Comparison of ENCODE assay signal across 8 mouse cellular contexts in genomic region chr15:83171712-83172481, GRCm38 (mm10). TPM values are rescaled to one million over a fixed set of nuclear protein-coding genes. Genes with fewer than 3 reads are reported as not detected.
A peak's percentile ranks its signal among the peaks of the same experiment; 100 is the strongest.
DNase-seq lines count a peak whose midpoint lies in the region; ATAC-seq and TF ChIP-seq lines count a peak whose summit lies in the region.

No protein-coding gene starts in this region.

- no peaks in the 10 kb centered on the region for H3K9me3 ChIP-seq in MEL (replicated peaks; ENCODE audit: insufficient read depth, low read length)
- H3K9me3 ChIP-seq in hindbrain, embryonic 10.5 days, result no peaks in the 10 kb centered on the region
- H3K9me3 ChIP-seq in lung, postnatal 0 days (ENCODE audit: low read length), result no peaks in the 10 kb centered on the region

- peaks cover 0 to 13% of the 10 kb centered on the region in 2 experiments; a peak in 2 of 4 replicates for H3K36me3 ChIP-seq in MEL (ENCODE audit: control insufficient read depth in 1 of 2, insufficient read depth in 2 of 2, low read length in 2 of 2)
- H3K36me3 ChIP-seq in hindbrain, embryonic 10.5 days, result no peaks in the 10 kb centered on the region
- no peaks in the 10 kb centered on the region for H3K36me3 ChIP-seq in lung, postnatal 0 days (ENCODE audit: insufficient read depth, low read length)

- TF ChIP-seq POLR2A in MEL (IDR thresholded peaks at IDR 0.05; ENCODE audit: control insufficient read depth in 1 of 2, insufficient read depth in 1 of 2, low read depth in 1 of 2, low read length in 2 of 2, poor library complexity in 1 of 2), result peak; percentile 54 to 87; a peak in 3 of 4 replicates
- TF ChIP-seq POLR2A in cerebellum, adult 2 months (IDR thresholded peaks at IDR 0.05; ENCODE audit: borderline replicate concordance, insufficient read depth, low read length), result peak; percentile 90

- peak overlapping the region; percentile 63 to 97 for H3K4me3 ChIP-seq in MEL (ENCODE audit: control insufficient read depth in 1 of 2, insufficient read depth in 1 of 2, low read depth in 2 of 2, low read length in 2 of 2)
- peak overlapping the region; percentile 65 for H3K4me3 ChIP-seq in cerebellum, adult 2 months (replicated peaks; ENCODE audit: insufficient read depth, low read depth, low read length)
- peak overlapping the region; percentile 85 for H3K4me3 ChIP-seq in hindbrain, embryonic 10.5 days
- peak overlapping the region; percentile 71 for H3K4me3 ChIP-seq in lung, postnatal 0 days (ENCODE audit: low read depth, low read length)

- under 1% methylated on average over 67 of the region's 67 CpGs for WGBS in cerebellum, adult 2 months
- WGBS in hindbrain, embryonic 10.5 days, result under 1% methylated on average over 67 of the region's 67 CpGs
- 3% methylated on average over 54 of the region's 67 CpGs for WGBS in lung, postnatal 0 days

- TF ChIP-seq EP300 in MEL (IDR thresholded peaks at IDR 0.05; ENCODE audit: low read depth in 1 of 2, low read length in 2 of 2), result no peak
- no peak for TF ChIP-seq EP300 in lung, postnatal 0 days (IDR thresholded peaks at IDR 0.05)

- no peaks in the 10 kb centered on the region for H3K27me3 ChIP-seq in MEL (ENCODE audit: control insufficient read depth in 1 of 2, insufficient read depth in 2 of 2, low read length in 2 of 2)
- H3K27me3 ChIP-seq in cerebellum, adult 2 months (ENCODE audit: control insufficient read depth, insufficient read depth, low read length), result no peaks in the 10 kb centered on the region
- no peaks in the 10 kb centered on the region for H3K27me3 ChIP-seq in hindbrain, embryonic 10.5 days (ENCODE audit: insufficient read depth, poor library complexity, severe bottlenecking)
- no peaks in the 10 kb centered on the region for H3K27me3 ChIP-seq in lung, postnatal 0 days (replicated peaks; ENCODE audit: insufficient read depth, low read length)

- ATAC-seq in lung, postnatal 0 days, result peak; percentile 96

- H3K9ac ChIP-seq in MEL (ENCODE audit: control insufficient read depth, low read depth, low read length, poor library complexity, severe bottlenecking), result peak overlapping the region; percentile 75
- H3K9ac ChIP-seq in lung, postnatal 0 days (replicated peaks; ENCODE audit: low read depth), result peak overlapping the region; percentile 73

- H3K4me2 ChIP-seq in lung, postnatal 0 days (replicated peaks; ENCODE audit: low read depth, low read length), result peak overlapping the region; percentile 81

- peak overlapping the region; percentile 60 for H3K27ac ChIP-seq in MEL (ENCODE audit: control insufficient read depth, low read depth, low read length)
- peak overlapping the region; percentile 75 for H3K27ac ChIP-seq in cerebellum, adult 2 months (ENCODE audit: insufficient read depth, low read length)
- peak overlapping the region; percentile 94 for H3K27ac ChIP-seq in hindbrain, embryonic 10.5 days
- peak overlapping the region; percentile 95 for H3K27ac ChIP-seq in lung, postnatal 0 days (ENCODE audit: low read length)

- H3K79me2 ChIP-seq in MEL (ENCODE audit: control insufficient read depth, insufficient read depth, low read length, poor library complexity), result no peaks in the 10 kb centered on the region; the same call in 1 of the 2 replicates

- no peak for TF ChIP-seq RAD21 in MEL (IDR thresholded peaks at IDR 0.05; ENCODE audit: low read depth, low read length)

- peaks cover 7 to 20% of the 10 kb centered on the region in 2 experiments for H3K4me1 ChIP-seq in MEL (ENCODE audit: control insufficient read depth in 1 of 2, insufficient read depth in 2 of 2, low read length in 2 of 2)
- peaks cover 39% of the 10 kb centered on the region for H3K4me1 ChIP-seq in cerebellum, adult 2 months (ENCODE audit: control insufficient read depth, insufficient read depth, low read length)
- H3K4me1 ChIP-seq in hindbrain, embryonic 10.5 days (replicated peaks), result peaks cover 58% of the 10 kb centered on the region
- H3K4me1 ChIP-seq in lung, postnatal 0 days (ENCODE audit: insufficient read depth, low read depth, low read length), result peaks cover 25% of the 10 kb centered on the region

- peak in 2 of 3 experiments; percentile 19 to 29; a peak in 4 of 6 replicates for TF ChIP-seq CTCF in MEL (IDR thresholded peaks at IDR 0.05 in 2 of 3, conservative IDR thresholded peaks at IDR 0.05 in 1 of 3; ENCODE audit: control insufficient read depth in 1 of 3, insufficient read depth in 1 of 3, low read depth in 2 of 3, low read length in 3 of 3, poor library complexity in 1 of 3, severe bottlenecking in 1 of 3)
- peak; percentile 22; the same call in 1 of the 2 replicates for TF ChIP-seq CTCF in cerebellum, adult 2 months (IDR thresholded peaks at IDR 0.05; ENCODE audit: borderline replicate concordance, insufficient read depth, low read depth, low read length)
- peak; percentile 69 for TF ChIP-seq CTCF in lung, postnatal 0 days (IDR thresholded peaks at IDR 0.05)

- DNase-seq in MEL (ENCODE audit: low read depth, low spot score), result peak; percentile 98
- peak; percentile 94 to 97 for DNase-seq in cerebellum, adult 2 months
- DNase-seq in forelimb bud, embryonic 11.5 days (ENCODE audit: low read depth, low spot score), result peak; percentile 97
- peak; percentile 95 for DNase-seq in hindbrain, embryonic 10.5 days (ENCODE audit: low spot score)
- peak; percentile 99 for DNase-seq in layer of hippocampus, adult 9-11 months
- DNase-seq in lung, postnatal 0 days (ENCODE audit: low spot score), result peak; percentile 98
- DNase-seq in ovary, postnatal 14 days (ENCODE audit: low spot score), result peak; percentile 93
- peak; percentile 97 for DNase-seq in thymus, postnatal 14 days

TF ChIP-seq in MEL, 35 proteins besides CTCF, POLR2A, EP300 and RAD21:
- TF ChIP-seq TBP (IDR thresholded peaks at IDR 0.05; ENCODE audit: low read depth, low read length) (peak; percentile 71; the same call in 1 of the 2 replicates), BHLHE40 (IDR thresholded peaks at IDR 0.05; ENCODE audit: borderline replicate concordance, low read depth, low read length) (no peak), MAZ (IDR thresholded peaks at IDR 0.05; ENCODE audit: low read depth, low read length) (peak; percentile 47; the same call in 1 of the 2 replicates), USF2 (IDR thresholded peaks at IDR 0.05; ENCODE audit: borderline replicate concordance in 1 of 2, insufficient read depth in 1 of 2, low read depth in 1 of 2, low read length in 2 of 2) (no peak), ELF1 (IDR thresholded peaks at IDR 0.05; ENCODE audit: low read depth, low read length) (peak; percentile 93), MXI1 (IDR thresholded peaks at IDR 0.05; ENCODE audit: low read depth, low read length) (peak; percentile 7; the same call in 1 of the 2 replicates), ZNF384 (IDR thresholded peaks at IDR 0.05; ENCODE audit: low read depth, low read length) (no peak), MEF2A (IDR thresholded peaks at IDR 0.05; ENCODE audit: extremely low read depth, insufficient replicate concordance, low read depth, low read length, poor library complexity, severe bottlenecking) (no peak), ZKSCAN1 (IDR thresholded peaks at IDR 0.05; ENCODE audit: low read depth, low read length) (no peak), USF1 (IDR thresholded peaks at IDR 0.05; ENCODE audit: low read depth, low read length) (no peak), HCFC1 (IDR thresholded peaks at IDR 0.05; ENCODE audit: low read depth, low read length) (peak; percentile 79), SIN3A (IDR thresholded peaks at IDR 0.05; ENCODE audit: low read length) (peak; percentile 81), MAX (IDR thresholded peaks at IDR 0.05; ENCODE audit: low read length) (peak; percentile 48; the same call in 1 of the 2 replicates), ZMIZ1 (IDR thresholded peaks at IDR 0.05; ENCODE audit: low read depth, low read length) (peak; percentile 64; the same call in 1 of the 2 replicates), NELFE (IDR thresholded peaks at IDR 0.05; ENCODE audit: low read depth, low read length) (peak; percentile 75), KAT2A (conservative IDR thresholded peaks at IDR 0.05; ENCODE audit: low read depth, low read length) (no peak; the same call in 1 of the 2 replicates), POLR2AphosphoS2 (IDR thresholded peaks at IDR 0.05; ENCODE audit: low read length) (peak; percentile 78; the same call in 1 of the 2 replicates), TCF12 (IDR thresholded peaks at IDR 0.05; ENCODE audit: low read depth, low read length) (peak; percentile 57), UBTF (IDR thresholded peaks at IDR 0.05; ENCODE audit: borderline replicate concordance, insufficient read depth, low read depth, low read length) (0 out of 2 replicates have a peak, but pooled peaks have one; percentile 37)

RNA-seq across cellular contexts. Expression of gene Cyb5r3, which starts 0.5 kb away (rescaled TPM):
- 20.8 and 22.6 TPM in 2 replicates for total RNA-seq in MEL (2012; rRNA removed)
- polyA plus RNA-seq in MEL (2012; ENCODE audit: insufficient read depth in 1 of 2, insufficient read length in 2 of 2, low read depth in 1 of 2, low replicate concordance in 2 of 2, missing spikeins in 1 of 2), result 10 to 100 TPM in 1 of 2 experiments, not detected in 1; 67.0 TPM
- polyA plus RNA-seq in cerebellum, adult 2 months (2012; rRNA removed), result 63.5 and 68.6 TPM in 2 replicates
- polyA plus RNA-seq in hindbrain, embryonic 10.5 days (2016; fragmentation: Nextera tagmentation; extraction: Ambion mirVana), result 240 and 270 TPM in 2 replicates
- polyA plus RNA-seq in lung, postnatal 0 days (2015; fragmentation: Nextera tagmentation; extraction: Ambion mirVana), result 170 and 183 TPM in 2 replicates

RNA-seq across cellular contexts. Expression of gene Poldip3, which starts 22.7 kb away (rescaled TPM):
- 104 and 113 TPM in 2 replicates for total RNA-seq in MEL (2012; rRNA removed)
- 100 to 1,000 TPM in 1 of 2 experiments, not detected in 1; 123 TPM for polyA plus RNA-seq in MEL (2012; ENCODE audit: insufficient read depth in 1 of 2, insufficient read length in 2 of 2, low read depth in 1 of 2, low replicate concordance in 2 of 2, missing spikeins in 1 of 2)
- 73.3 and 74.1 TPM in 2 replicates for polyA plus RNA-seq in cerebellum, adult 2 months (2012; rRNA removed)
- 180 and 190 TPM in 2 replicates for polyA plus RNA-seq in hindbrain, embryonic 10.5 days (2016; fragmentation: Nextera tagmentation; extraction: Ambion mirVana)
- 77.0 and 78.8 TPM in 2 replicates for polyA plus RNA-seq in lung, postnatal 0 days (2015; fragmentation: Nextera tagmentation; extraction: Ambion mirVana)

RNA-seq across cellular contexts. Expression of gene Rrp7a, which starts 49.3 kb away (rescaled TPM):
- 134 and 155 TPM in 2 replicates for total RNA-seq in MEL (2012; rRNA removed)
- polyA plus RNA-seq in MEL (2012; ENCODE audit: insufficient read depth in 1 of 2, insufficient read length in 2 of 2, low read depth in 1 of 2, low replicate concordance in 2 of 2, missing spikeins in 1 of 2), result 100 to 1,000 TPM; 283 to 483 TPM
- polyA plus RNA-seq in cerebellum, adult 2 months (2012; rRNA removed), result 109 and 114 TPM in 2 replicates
- polyA plus RNA-seq in hindbrain, embryonic 10.5 days (2016; fragmentation: Nextera tagmentation; extraction: Ambion mirVana), result 85.3 and 85.4 TPM in 2 replicates
- polyA plus RNA-seq in lung, postnatal 0 days (2015; fragmentation: Nextera tagmentation; extraction: Ambion mirVana), result 38.2 and 40.2 TPM in 2 replicates

Comparison
In these comparisons a context has a peak if more than half of its experiments do, and no peak if none do; other contexts are left out.
1. Peak in every context shown above with its lines: DNase-seq, ATAC-seq, H3K4me3 ChIP-seq and H3K27ac ChIP-seq.